Mouse (Mus musculus): ENCODE results near the gene Atp5h. TPM values are rescaled to one million over a fixed set of nuclear protein-coding genes. Genes with fewer than 3 reads are reported as not detected.

The Atp5h gene
- polyA plus RNA-seq, 1 experiment from 2014 or later = 931 TPM

DNA sequence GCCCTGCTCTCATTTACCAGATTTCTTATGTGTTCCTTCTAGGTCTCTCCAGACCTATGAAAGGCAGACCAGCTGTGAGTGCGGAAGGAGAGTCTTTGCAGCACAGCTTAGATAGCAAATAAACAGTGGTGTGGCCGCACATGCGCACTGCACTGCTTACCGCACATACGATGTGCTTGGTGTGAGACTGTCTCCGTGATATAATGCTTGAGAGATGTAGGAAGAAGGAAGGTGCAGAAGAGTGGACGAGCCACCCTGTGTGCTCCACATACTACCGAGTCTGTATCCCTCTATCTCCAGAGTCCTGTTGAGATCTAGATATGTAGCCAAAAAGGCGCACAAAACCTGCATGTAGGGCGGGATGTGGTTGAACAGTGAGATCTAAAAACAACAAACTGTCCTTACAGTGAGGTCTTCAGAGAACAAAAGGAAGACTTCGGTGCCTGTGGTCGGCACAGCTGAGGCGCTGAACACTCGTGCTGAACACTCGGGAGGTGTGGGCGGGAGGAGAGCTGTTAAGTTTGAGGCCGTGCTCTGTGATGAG lies 12.8 kb downstream of the Atp5h start:
- no peaks in the 10 kb centered on the region for H3K9me3 ChIP-seq (replicated peaks; ENCODE audit: control insufficient read depth, low read length)
- H3K9ac ChIP-seq (replicated peaks; ENCODE audit: low read length) = no peak overlapping the region
- no peaks in the 10 kb centered on the region for H3K4me1 ChIP-seq (ENCODE audit: control insufficient read depth, insufficient read depth, low read length)
- H3K4me2 ChIP-seq (ENCODE audit: low read depth, low read length) = no peak overlapping the region
- 94% methylated on average over 17 of the region's 17 CpGs for WGBS
- no peak overlapping the region for H3K27ac ChIP-seq (replicated peaks; ENCODE audit: low read depth, low read length)
- ATAC-seq (replicated peaks; ENCODE audit: insufficient number of reproducible peaks, low FRiP score, low TSS enrichment, low read depth) = no peak
- peaks cover 4% of the 10 kb centered on the region; the same call in 1 of the 2 replicates for H3K36me3 ChIP-seq (replicated peaks; ENCODE audit: control insufficient read depth, insufficient read depth, low read depth, low read length)
- H3K4me3 ChIP-seq (ENCODE audit: low read depth, low read length) = no peak overlapping the region
- H3K27me3 ChIP-seq (ENCODE audit: control insufficient read depth, insufficient read depth, low read length) = no peaks in the 10 kb centered on the region
- no peak for DNase-seq (ENCODE audit: low spot score)

DNA sequence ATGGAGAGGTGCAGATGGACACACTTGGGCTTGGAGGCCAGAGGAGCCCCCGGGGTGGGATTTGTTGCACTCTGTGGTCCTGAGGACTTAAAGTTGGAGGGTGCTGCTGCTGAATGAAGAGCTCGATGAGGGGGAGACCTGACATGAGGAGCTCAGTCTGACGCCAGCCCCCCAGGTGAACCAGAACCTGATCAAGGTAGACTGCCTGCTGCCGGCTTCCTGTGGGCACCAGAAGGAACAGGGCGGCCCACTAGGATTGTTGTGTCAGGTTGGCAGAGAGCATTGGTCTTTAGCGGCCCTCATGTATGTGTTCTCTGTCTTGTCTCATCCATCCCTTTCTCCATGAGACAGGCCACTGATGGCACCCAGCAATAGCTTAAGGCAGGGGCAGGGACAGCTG lies 14.0 kb downstream of the Atp5h start:
- Histone ChIP-seq H3K4me1 (ENCODE audit: control insufficient read depth, insufficient read depth, low read length) (no peaks in the 10 kb centered on the region), H3K27me3 (ENCODE audit: control insufficient read depth, insufficient read depth, low read length) (no peaks in the 10 kb centered on the region), H3K4me2 (ENCODE audit: low read depth, low read length) (no peak overlapping the region), H3K36me3 (replicated peaks; ENCODE audit: control insufficient read depth, insufficient read depth, low read depth, low read length) (peaks cover 4% of the 10 kb centered on the region; the same call in 1 of the 2 replicates), H3K9me3 (replicated peaks; ENCODE audit: control insufficient read depth, low read length) (no peaks in the 10 kb centered on the region), H3K27ac (replicated peaks; ENCODE audit: low read depth, low read length) (no peak overlapping the region), H3K9ac (replicated peaks; ENCODE audit: low read length) (no peak overlapping the region), H3K4me3 (ENCODE audit: low read depth, low read length) (no peak overlapping the region)
- WGBS = 95% methylated on average over 6 of the region's 6 CpGs
- DNase-seq (ENCODE audit: low spot score) (no peak), ATAC-seq (replicated peaks; ENCODE audit: insufficient number of reproducible peaks, low FRiP score, low TSS enrichment, low read depth) (no peak)

DNA sequence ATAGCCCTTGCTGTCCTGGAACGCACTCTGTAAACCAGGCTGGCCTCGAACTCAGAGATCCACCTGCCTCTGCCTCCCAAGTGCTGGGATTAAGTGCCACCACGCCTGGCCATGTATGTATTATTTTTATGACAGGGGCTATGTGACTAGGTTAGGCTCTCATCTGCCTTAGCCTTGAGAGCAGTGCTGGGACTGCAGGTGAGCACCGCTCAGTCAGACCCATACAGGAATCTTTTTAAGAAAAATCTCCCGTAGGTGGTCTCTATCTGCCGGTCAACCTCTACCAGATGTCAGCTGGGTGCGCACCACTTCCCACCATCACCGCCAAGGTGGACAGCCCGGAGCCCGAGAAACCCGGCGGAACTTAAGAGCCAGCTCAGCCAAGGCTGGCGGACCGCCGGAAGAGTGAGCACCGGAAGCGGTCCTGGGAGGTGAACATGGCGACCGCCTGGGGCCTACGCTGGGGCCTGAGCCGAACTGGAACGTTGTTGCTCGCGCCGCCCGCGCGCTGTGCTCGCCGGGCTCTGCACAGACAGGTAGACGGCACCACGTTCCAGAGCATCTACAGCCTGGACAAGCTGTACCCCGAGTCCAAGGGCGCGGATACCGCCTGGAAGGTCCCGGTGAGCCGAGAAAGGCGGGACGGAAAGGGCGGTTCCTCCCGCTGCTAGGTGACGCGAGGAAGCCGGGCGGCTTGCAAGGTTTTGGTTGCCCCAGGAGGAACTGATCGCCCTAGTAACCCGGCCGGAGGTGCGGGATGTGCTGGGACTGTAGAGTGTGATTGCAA lies 16.2 kb downstream of the Atp5h start, which contains the start of gene Mrpl58:
Gene Mrpl58, plus strand, starts transcription at position 415 of the 787 bp plus-strand sequence.
- Histone ChIP-seq H3K27ac (replicated peaks; ENCODE audit: low read depth, low read length) (peak within 1 kb of the TSS; percentile 84), H3K9ac (replicated peaks; ENCODE audit: low read length) (peak within 1 kb of the TSS; percentile 96), H3K4me1 (ENCODE audit: control insufficient read depth, insufficient read depth, low read length) (no peaks in the 10 kb centered on the region), H3K36me3 (replicated peaks; ENCODE audit: control insufficient read depth, insufficient read depth, low read depth, low read length) (peaks cover 4% of the 10 kb centered on the region; the same call in 1 of the 2 replicates), H3K27me3 (ENCODE audit: control insufficient read depth, insufficient read depth, low read length) (no peaks in the 10 kb centered on the region), H3K9me3 (replicated peaks; ENCODE audit: control insufficient read depth, low read length) (no peaks in the 10 kb centered on the region), H3K4me2 (ENCODE audit: low read depth, low read length) (peak within 1 kb of the TSS; percentile 69), H3K4me3 (ENCODE audit: low read depth, low read length) (peak within 1 kb of the TSS; percentile 95)
- 4% methylated on average over 50 of the region's 50 CpGs for WGBS
- DNase-seq (ENCODE audit: low spot score) (peak; percentile 92), ATAC-seq (replicated peaks; ENCODE audit: insufficient number of reproducible peaks, low FRiP score, low TSS enrichment, low read depth) (peak; percentile 83)

DNA sequence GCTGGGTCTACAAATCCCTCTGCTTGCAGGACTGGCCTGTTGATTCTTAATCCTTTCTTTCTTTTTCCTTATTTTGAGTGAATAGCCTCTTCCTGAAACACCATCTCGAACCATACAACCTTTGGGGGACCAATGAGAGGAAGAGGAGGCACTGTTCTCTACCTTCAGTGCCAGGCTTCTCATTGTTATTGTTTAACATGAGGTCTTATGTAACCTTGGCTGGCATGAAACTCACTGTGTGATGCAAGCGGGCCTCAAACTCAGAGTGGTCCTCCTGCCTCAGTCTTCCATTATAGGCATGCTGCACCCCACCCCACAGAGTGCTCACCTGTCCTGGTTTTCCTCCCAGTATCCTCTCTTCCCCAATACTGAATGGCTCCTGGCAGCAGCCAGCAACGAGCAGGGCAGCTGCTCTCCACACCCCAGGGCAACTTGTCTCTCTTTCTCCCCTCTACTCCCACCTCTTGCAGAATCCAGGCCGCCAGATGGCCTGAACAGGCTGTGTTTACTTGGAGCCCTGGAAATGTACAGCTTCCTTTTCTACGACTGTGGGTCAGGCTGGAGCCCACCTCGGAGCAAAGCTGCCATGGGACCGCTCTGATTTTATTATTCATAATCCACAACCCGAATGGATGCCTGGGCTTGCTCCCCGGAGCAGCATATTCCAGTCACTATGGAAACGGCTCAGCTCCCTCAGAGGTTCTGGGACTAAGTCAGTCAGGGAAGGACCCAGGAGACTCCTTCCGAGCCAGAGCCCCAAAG lies 19.0 kb downstream of the Atp5h start:
- no peaks in the 10 kb centered on the region for H3K27me3 ChIP-seq (ENCODE audit: control insufficient read depth, insufficient read depth, low read length)
- no peaks in the 10 kb centered on the region for H3K4me1 ChIP-seq (ENCODE audit: control insufficient read depth, insufficient read depth, low read length)
- DNase-seq (ENCODE audit: low spot score) = no peak
- H3K9me3 ChIP-seq (replicated peaks; ENCODE audit: control insufficient read depth, low read length) = no peaks in the 10 kb centered on the region
- no peak overlapping the region for H3K27ac ChIP-seq (replicated peaks; ENCODE audit: low read depth, low read length)
- no peak overlapping the region for H3K4me3 ChIP-seq (ENCODE audit: low read depth, low read length)
- 54% methylated on average over 11 of the region's 11 CpGs for WGBS
- no peak for ATAC-seq (replicated peaks; ENCODE audit: insufficient number of reproducible peaks, low FRiP score, low TSS enrichment, low read depth)
- H3K4me2 ChIP-seq (ENCODE audit: low read depth, low read length) = no peak overlapping the region
- no peak overlapping the region for H3K9ac ChIP-seq (replicated peaks; ENCODE audit: low read length)
- H3K36me3 ChIP-seq (replicated peaks; ENCODE audit: control insufficient read depth, insufficient read depth, low read depth, low read length) = no peaks in the 10 kb centered on the region

DNA sequence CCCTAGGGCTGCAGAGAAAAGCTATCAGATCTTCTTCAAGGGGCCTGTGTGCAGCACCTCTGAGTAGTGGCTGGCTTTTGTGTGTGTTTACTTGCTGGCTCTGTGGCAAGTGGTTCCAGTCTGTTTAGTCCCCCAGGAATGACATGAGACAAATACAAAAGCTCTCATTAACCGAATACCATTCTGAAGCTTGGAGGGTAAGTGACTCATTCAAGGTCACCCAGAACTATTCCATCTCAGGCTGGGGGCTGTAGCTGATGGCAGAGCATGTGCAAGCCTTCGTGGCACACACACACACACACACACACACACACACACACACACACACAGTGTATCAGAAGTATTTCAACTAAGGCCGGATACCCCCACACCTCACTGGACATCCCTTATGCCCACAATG lies 19.6 kb downstream of the Atp5h start:
- Histone ChIP-seq H3K4me2 (ENCODE audit: low read depth, low read length) (no peak overlapping the region), H3K27ac (replicated peaks; ENCODE audit: low read depth, low read length) (no peak overlapping the region), H3K4me3 (ENCODE audit: low read depth, low read length) (no peak overlapping the region), H3K27me3 (ENCODE audit: control insufficient read depth, insufficient read depth, low read length) (no peaks in the 10 kb centered on the region), H3K4me1 (ENCODE audit: control insufficient read depth, insufficient read depth, low read length) (no peaks in the 10 kb centered on the region), H3K9me3 (replicated peaks; ENCODE audit: control insufficient read depth, low read length) (no peaks in the 10 kb centered on the region), H3K36me3 (replicated peaks; ENCODE audit: control insufficient read depth, insufficient read depth, low read depth, low read length) (no peaks in the 10 kb centered on the region), H3K9ac (replicated peaks; ENCODE audit: low read length) (no peak overlapping the region)
- ATAC-seq (replicated peaks; ENCODE audit: insufficient number of reproducible peaks, low FRiP score, low TSS enrichment, low read depth) = no peak
- 70% methylated on average over 3 of the region's 3 CpGs for WGBS
- DNase-seq (ENCODE audit: low spot score) = no peak

DNA sequence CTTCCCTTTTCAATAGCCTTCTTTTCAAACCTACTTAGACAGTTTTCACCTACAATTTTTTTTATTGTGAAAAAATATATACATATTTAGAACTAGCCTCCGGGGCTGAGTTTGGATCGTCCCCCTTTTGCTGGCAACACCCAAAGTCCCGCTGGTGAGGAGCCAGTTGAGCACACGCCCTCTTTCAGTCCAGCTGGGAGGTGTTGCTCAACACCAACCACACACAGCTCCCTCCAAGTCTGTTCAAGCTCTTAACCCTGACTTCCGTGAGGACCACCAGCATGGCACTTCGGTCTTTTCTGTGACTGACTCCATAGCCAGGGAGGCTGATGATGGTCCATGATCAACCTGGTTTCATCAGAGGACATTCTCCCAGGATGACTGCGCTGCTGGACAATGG lies 21.7 kb downstream of the Atp5h start:
- WGBS = 83% methylated on average over 7 of the region's 7 CpGs
- H3K4me3 ChIP-seq (ENCODE audit: low read depth, low read length) = no peak overlapping the region
- no peak overlapping the region for H3K27ac ChIP-seq (replicated peaks; ENCODE audit: low read depth, low read length)
- no peak for DNase-seq (ENCODE audit: low spot score)
- H3K9ac ChIP-seq (replicated peaks; ENCODE audit: low read length) = no peak overlapping the region
- no peak for ATAC-seq (replicated peaks; ENCODE audit: insufficient number of reproducible peaks, low FRiP score, low TSS enrichment, low read depth)
- H3K4me2 ChIP-seq (ENCODE audit: low read depth, low read length) = no peak overlapping the region
- no peaks in the 10 kb centered on the region for H3K27me3 ChIP-seq (ENCODE audit: control insufficient read depth, insufficient read depth, low read length)
- H3K36me3 ChIP-seq (replicated peaks; ENCODE audit: control insufficient read depth, insufficient read depth, low read depth, low read length) = peaks cover 2% of the 10 kb centered on the region
- no peaks in the 10 kb centered on the region for H3K9me3 ChIP-seq (replicated peaks; ENCODE audit: control insufficient read depth, low read length)
- H3K4me1 ChIP-seq (ENCODE audit: control insufficient read depth, insufficient read depth, low read length) = no peaks in the 10 kb centered on the region

DNA sequence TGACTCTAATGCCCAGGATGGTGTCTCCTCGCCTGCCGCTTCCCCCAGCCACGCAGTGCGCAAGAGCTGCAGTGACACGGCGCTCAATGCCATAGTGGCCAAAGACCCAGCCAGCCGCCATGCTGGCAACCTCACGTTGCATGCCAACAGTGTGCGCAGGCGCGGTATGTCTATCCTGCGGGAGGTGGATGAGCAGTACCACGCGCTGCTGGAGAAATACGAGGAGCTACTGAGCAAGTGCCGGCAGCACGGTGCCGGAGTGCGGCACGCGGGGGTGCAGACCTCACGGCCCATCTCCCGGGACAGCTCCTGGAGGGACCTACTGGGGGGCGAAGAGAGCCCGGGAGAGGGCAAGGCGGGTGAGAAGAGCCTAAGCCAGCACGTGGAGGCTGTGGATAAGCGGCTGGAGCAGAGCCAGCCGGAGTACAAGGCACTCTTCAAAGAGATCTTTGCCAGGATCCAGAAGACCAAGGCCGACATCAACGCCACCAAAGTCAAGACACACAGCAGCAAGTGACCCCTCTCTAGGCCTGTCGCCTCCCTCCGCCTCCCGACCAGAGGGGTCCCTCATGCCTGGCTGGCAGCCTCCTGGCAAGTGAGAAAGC lies 25.9 kb downstream of the Atp5h start:
- Histone ChIP-seq H3K27ac (replicated peaks; ENCODE audit: low read depth, low read length) (no peak overlapping the region), H3K36me3 (replicated peaks; ENCODE audit: control insufficient read depth, insufficient read depth, low read depth, low read length) (peaks cover 2% of the 10 kb centered on the region), H3K4me3 (ENCODE audit: low read depth, low read length) (no peak overlapping the region), H3K4me1 (ENCODE audit: control insufficient read depth, insufficient read depth, low read length) (no peaks in the 10 kb centered on the region), H3K27me3 (ENCODE audit: control insufficient read depth, insufficient read depth, low read length) (no peaks in the 10 kb centered on the region), H3K4me2 (ENCODE audit: low read depth, low read length) (no peak overlapping the region), H3K9me3 (replicated peaks; ENCODE audit: control insufficient read depth, low read length) (no peaks in the 10 kb centered on the region), H3K9ac (replicated peaks; ENCODE audit: low read length) (no peak overlapping the region)
- DNase-seq (ENCODE audit: low spot score) = no peak
- ATAC-seq (replicated peaks; ENCODE audit: insufficient number of reproducible peaks, low FRiP score, low TSS enrichment, low read depth) = 0 out of 2 replicates have a peak, but pooled peaks have one; percentile 34
- 65% methylated on average over 34 of the region's 34 CpGs for WGBS

Measured in embryonic facial prominence, embryonic 11.5 days (tissue).